Mouse (Mus musculus): Measurements from ENCODE around the gene Sipa1l2. TPM values are rescaled to one million over a fixed set of nuclear protein-coding genes. Genes with fewer than 3 reads are reported as not detected.

Gene Sipa1l2
- total RNA-seq, 1 experiment from 2014 or later, result 1.1 TPM

DNA sequence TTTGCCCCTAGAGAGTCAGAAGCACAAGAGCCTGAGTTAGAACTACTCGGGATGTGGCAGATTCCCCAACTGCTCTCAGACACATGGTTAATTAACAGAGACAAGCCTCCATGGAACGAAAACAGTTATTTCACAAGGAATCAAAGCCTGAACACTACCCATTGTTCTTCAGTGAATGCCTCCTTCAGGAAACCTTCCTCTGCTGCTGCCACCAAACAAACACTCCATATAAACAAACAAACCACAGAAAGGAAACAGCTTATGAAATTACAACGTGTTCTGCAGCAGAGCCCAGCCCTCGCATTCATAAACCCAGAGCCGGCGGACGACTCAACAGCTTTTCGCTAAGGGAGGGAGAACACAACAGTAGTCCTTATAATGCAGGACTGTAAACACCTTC is 52.2 kb downstream of the Sipa1l2 start:
- ATAC-seq (replicated peaks; ENCODE audit: low read depth, poor library complexity, severe bottlenecking), result no peak

DNA sequence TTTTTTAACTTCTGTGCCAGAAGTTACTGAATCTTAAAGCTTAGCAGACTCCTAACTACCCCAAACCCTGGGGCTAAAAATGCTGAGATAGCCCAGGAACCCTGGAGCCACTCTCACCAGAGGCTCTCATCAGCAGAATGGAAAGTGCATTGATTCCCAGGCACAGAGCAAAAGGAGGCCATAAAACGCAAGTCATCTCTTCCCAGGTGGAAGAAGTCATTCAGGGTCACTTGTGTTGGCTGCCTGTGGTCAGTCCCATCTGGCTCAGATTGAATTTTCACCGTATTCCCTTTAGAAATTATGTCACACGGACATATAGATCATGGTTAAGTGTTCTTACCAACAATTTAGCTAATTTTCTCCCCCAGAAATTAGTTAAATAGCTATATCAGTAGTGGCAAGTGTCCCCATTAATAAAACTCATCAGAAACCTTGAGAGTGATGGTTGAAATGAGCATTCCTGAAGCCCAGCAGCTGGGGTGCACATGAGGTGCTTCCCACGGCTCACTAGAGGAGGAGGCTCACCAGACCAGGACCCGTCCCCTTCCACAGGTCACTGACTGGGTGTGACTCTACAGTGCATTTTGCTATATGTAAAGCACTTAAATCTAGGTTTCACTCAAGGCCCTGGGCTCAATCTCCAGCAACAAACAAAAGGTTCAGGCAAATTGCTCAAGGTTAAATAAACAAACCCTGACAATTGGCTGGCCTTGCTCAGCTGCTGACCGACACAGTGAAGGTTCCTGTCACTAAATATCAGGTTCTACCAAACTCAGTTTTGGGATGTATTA is 53.3 kb downstream of the Sipa1l2 start:
- ATAC-seq (replicated peaks; ENCODE audit: low read depth, poor library complexity, severe bottlenecking), result no peak

DNA sequence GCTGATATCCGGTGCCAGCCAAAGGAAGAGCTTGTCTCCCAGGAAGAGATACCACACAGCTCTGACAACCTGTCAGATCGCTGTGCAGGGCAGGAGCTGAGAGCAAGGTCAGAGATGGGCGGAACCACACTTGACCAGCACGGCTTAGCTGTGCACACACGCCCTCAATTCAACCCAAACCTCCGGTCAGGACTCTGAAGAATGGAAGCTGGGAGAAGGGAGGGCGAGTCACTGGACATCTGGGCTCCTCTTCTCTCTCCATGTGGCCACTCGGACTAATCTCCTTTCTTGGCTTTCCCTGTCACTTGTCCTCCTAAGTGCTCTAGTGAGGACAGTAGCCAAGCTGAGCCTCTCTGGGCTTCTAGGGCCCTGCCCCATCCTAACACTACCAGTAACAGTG is 53.9 kb downstream of the Sipa1l2 start:
- no peak for ATAC-seq (replicated peaks; ENCODE audit: low read depth, poor library complexity, severe bottlenecking)

DNA sequence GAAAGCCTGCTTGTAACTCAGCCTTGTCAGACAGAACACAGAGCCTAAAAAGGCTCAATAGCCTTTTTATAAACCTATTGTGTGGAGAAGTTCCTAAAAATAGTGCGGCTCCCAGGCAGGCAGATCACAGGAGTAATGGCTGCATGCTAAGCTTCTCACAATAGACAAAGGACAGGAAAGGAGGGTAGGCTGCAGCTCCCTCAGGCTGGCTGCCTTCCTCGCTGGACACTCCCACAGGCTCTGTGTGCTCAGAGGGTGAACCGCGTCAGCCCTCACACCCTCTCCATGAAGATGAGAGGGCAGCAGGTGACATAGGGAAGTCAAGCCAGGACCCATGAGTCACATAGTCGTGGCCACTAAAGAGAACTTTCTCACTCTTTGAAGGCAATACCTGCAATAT is 55.7 kb downstream of the Sipa1l2 start:
- ATAC-seq (replicated peaks; ENCODE audit: low read depth, poor library complexity, severe bottlenecking), result no peak

GRCm38 (mm10) chr8:125513242-125513866 is 56.3 kb downstream of the Sipa1l2 start:
- ATAC-seq (replicated peaks; ENCODE audit: low read depth, poor library complexity, severe bottlenecking), result no peak

GRCm38 (mm10) chr8:125512561-125512960 is 57.0 kb downstream of the Sipa1l2 start:
- ATAC-seq (replicated peaks; ENCODE audit: low read depth, poor library complexity, severe bottlenecking), result no peak

DNA sequence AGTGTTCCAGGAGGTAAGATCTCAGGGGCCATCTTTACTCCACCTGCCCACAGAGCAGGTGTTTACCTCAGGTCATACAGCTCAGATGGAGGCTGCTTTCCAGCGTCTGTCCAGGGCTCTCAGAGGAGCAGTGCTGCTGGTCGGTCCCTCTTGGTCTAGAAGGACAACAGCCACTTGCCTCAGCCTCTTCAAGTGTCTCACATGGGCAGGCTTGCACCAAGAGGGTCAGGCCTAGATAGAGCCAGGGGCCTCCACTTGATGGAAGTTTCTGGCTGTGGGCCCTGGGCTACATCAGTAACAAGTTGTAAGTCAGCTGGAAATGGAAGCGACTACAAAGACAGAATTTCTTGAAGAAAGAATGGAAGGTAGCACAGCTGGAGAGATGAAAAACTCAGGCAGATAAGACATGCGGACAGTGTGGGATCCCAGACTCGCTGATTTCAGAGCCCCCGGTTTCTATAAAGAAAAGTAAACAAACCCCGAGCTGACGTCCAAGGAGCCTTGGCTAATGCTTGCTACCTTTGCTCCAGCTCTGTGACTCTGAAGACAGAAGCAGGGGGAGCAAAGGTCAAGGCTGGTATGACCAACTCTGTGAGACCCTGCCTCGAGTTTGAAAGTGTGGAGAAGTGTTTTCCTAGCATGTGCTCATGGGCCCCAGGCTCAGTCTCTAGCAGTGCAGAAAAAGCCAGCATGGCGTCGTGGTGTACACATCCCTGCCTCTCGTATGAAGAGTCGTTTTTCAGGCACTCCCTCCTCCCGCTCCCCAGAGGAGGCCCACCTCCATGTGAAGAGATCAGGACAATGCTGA is 58.5 kb downstream of the Sipa1l2 start:
- ATAC-seq (replicated peaks; ENCODE audit: low read depth, poor library complexity, severe bottlenecking), result no peak

- ATAC-seq (replicated peaks; ENCODE audit: low read depth, poor library complexity, severe bottlenecking), result no peak
Measured at GRCm38 (mm10) chr8:125509776-125510175, 59.8 kb downstream of the Sipa1l2 start.

DNA sequence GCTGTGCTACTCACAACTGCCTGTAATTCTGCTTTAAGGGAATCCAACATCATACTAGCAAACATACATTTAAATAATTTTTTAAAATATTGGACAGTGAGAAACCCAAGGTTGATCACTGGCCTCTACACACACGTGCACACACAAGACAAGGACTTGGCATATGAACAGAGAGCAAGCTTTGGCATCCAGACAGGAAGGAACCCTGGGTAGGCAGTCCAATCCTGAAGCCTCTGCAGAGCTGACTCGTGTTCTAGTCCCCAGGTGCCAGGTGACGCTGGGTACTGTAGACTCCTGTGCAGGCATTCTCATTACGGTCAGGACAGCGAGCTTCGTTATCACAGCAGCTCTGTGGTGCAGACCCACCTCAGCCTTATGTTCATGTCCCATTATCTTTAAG is 60.4 kb downstream of the Sipa1l2 start:
- ATAC-seq (replicated peaks; ENCODE audit: low read depth, poor library complexity, severe bottlenecking), result no peak

DNA sequence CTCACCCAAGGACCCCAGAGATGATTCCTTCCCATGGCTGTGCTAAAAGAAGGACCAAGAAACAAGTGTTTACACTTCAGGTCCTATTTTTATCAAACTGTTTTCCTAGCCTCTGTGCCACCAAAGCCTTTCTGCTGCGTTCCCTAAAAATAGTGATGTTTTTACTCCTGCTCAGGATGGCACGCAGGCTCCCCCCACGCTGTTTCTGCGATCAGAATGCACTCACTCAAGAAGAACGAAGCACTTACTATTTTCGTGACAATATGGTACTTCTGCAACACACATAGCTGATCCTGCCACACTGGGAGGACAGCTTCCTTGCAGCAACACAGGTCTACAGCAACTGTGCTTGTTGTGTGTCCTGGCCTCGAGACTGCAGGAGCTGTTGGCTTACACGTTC is 62.3 kb downstream of the Sipa1l2 start:
- ATAC-seq (replicated peaks; ENCODE audit: low read depth, poor library complexity, severe bottlenecking), result no peak

DNA sequence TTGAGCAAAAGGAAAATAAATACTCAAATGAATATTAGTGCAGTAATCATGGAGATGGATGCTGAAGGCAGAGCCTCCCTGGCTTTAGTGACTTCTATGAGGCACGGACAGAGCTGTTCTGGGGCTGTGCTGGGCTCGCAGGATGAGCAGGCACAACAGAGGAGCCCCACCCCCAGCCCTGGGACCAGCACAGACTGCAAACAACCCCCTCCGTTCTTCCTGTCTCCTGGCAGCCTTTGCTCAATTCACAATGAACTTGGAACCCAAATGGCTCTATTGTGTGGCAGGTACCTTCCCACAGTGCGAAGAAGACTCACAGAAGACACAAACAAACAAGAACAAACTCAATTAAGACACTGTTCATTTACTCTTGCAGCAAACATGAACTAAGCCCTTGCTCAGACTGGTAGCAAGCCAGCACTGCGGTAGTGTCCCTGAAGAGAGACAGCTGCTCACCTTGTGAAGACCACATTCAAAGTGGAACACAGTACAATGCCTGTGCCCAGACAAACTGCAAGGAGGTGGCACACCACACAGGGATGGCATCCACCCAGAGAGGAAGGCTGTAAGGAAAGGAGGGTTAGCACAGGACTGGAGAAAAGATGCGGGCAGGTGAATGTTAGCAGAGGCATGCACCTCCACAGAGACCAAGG is 64.9 kb downstream of the Sipa1l2 start:
- ATAC-seq (replicated peaks; ENCODE audit: low read depth, poor library complexity, severe bottlenecking), result no peak

- no peak for ATAC-seq (replicated peaks; ENCODE audit: low read depth, poor library complexity, severe bottlenecking)
Measured at GRCm38 (mm10) chr8:125503808-125504207, 65.8 kb downstream of the Sipa1l2 start.

DNA sequence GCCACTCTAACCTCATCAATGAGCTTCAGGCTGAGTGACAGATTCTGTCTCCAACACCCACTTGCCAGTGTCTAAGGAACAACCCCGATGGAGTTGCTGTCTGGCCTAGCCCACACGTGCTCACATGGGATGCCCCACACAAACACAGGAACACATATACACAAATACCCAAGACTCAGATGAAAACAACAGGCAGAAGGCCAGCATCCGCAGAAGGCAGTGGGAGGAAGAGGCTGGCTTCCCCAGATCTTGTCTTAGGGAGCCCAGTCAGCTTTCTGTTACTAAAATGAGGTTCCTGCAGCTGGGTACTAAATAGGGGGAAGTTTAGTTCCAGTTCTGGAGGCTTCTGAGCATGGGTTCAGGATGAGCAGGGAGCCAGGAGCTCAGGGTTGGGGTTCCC is 66.8 kb downstream of the Sipa1l2 start:
- no peak for ATAC-seq (replicated peaks; ENCODE audit: low read depth, poor library complexity, severe bottlenecking)

DNA sequence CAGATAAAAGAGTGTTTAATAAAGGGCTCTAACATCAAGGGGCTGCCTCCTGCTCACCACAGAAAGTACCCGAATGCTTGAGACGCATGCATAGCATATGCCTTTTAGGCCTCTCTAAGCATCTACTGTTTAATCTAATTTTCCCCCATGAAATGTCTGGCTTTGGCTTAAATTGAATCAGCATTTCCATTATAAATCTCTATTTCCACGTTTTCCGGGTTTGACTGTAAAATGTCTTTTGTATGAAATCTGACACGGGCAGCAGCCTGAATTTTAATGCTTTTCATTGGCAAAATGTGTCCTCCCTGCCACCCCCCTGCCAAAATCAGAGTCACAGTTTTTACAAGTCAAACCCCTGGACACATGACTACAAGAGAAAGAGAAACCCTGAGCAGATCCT is 69.6 kb downstream of the Sipa1l2 start:
- no peak for ATAC-seq (replicated peaks; ENCODE audit: low read depth, poor library complexity, severe bottlenecking)

- ATAC-seq (replicated peaks; ENCODE audit: low read depth, poor library complexity, severe bottlenecking), result peak; percentile 91
Measured at GRCm38 (mm10) chr8:125498508-125498907, 71.1 kb downstream of the Sipa1l2 start.

GRCm38 (mm10) chr8:125495545-125495944 is 74.1 kb downstream of the Sipa1l2 start:
- ATAC-seq (replicated peaks; ENCODE audit: low read depth, poor library complexity, severe bottlenecking), result no peak

DNA sequence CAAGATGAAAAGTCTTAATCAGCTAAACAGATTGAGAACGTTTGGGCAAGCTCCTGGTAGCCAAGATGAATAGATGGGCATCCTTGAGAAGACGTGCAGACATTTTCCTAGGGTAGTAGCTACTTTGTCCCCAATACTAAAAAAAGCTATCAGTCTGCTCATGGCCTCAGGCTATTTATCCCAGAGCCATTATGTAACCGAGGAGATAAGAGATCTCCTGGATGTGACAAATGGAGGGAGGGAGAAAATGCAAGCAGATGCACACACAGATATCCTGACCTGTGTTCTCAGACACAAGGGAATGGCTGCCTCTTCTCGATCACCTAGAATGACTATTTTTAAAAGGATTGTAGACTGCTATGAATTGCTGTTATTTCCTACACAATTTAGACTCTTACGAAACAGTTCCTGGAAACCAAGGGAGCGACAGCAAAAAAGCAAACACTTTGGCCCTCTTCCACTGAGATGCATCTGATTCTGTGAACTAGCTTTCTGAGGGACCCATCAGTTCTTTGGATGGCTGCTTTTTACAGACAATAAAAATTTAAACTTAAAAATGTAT is 76.3 kb downstream of the Sipa1l2 start:
- ATAC-seq (replicated peaks; ENCODE audit: low read depth, poor library complexity, severe bottlenecking), result no peak

GRCm38 (mm10) chr8:125492416-125492815 is 77.2 kb downstream of the Sipa1l2 start:
- no peak for ATAC-seq (replicated peaks; ENCODE audit: low read depth, poor library complexity, severe bottlenecking)

GRCm38 (mm10) chr8:125488747-125489146 is 80.9 kb downstream of the Sipa1l2 start:
- ATAC-seq (replicated peaks; ENCODE audit: low read depth, poor library complexity, severe bottlenecking), result 0 out of 2 replicates have a peak, but pooled peaks have one; percentile 42

DNA sequence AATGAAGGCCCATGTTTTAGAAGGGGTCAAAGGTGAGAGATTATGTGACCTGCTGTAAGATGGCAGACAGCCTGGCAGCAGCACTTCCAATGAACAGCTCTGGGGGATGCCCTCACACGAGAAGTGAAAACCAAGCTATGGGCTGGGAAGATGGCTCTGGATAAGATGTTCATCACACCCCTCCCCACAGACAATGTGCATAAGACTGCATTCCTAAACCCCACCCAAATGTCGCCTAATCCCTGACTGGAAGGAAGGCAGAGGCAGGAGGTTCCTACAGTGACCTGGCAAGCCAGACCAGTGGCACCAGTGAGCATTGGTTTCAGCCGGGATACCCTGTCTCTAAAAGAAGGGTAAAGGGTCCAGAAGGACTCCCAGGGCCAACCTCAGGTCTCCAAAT is 83.9 kb downstream of the Sipa1l2 start:
- no peak for ATAC-seq (replicated peaks; ENCODE audit: low read depth, poor library complexity, severe bottlenecking)
